Mouse (Mus musculus) megakaryocyte, embryonic 14.5 days (primary cell): ENCODE data around the gene Pdia6.

Experiments
- FLI1 ChIP-seq: IDR thresholded peaks from 2 replicates; pipeline ENCODE4 v1.6.1; 2012; ENCODE audit warnings: low read length, inconsistent platforms, mixed read lengths
- GATA1 ChIP-seq: IDR thresholded peaks from 3 replicates; pipeline ENCODE4 v1.6.1; 2012; ENCODE audit warnings: mixed read lengths, low read length, inconsistent platforms, borderline replicate concordance

DNA sequence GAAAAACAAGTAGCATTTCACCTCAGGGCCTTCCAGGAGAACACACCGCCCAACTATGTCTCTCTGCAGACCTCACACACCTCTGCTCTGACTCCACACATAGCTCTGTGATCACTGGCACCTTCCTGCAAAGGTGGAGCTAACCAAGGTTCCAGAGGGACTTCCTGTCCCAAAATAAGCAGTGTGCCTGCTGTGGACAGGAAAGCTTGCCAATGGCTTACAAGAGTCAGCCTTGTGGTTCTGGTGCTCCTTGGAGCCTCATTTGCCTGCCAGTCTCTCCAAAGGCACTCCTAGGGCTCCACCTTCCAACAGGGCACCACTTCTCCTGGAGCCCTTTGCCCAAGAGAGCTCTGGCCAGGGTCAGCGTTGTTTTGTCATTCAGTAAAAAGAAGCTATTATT is 1.5 kb upstream of the Pdia6 start:
- no peak for TF ChIP-seq GATA1
- TF ChIP-seq FLI1, result no peak
